Mouse (Mus musculus) lung, postnatal 36 days (tissue): ENCODE results near the gene Nav2.

Source experiments
- DNase-seq: peaks from one replicate; pipeline ENCODE4 v3.0.0; 2022; ENCODE audit warnings: mixed read lengths

The Nav2 gene

GRCm38 (mm10) chr7:49371972-49372371, 463.5 kb downstream of the Nav2 start:
- DNase-seq = no peak

DNA sequence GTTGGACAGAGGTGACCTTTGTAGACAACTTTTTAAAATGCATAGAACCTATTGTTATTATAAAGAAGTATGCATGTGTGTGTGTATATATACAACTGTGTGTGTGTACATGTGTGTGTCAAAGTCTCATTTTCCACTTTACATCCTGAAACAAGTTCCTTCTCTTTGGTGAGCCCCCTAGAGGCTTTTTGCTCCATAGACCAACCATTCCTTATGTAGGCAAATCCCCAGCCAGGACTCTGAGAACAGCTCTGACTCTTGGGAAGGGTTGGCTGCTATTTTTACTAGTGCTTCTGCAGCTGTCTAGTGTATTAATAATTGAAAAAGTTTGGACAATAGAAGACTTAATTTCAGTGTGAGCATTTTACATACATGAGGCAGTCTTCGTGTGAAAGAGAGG, 464.7 kb downstream of the Nav2 start:
- no peak for DNase-seq

DNA sequence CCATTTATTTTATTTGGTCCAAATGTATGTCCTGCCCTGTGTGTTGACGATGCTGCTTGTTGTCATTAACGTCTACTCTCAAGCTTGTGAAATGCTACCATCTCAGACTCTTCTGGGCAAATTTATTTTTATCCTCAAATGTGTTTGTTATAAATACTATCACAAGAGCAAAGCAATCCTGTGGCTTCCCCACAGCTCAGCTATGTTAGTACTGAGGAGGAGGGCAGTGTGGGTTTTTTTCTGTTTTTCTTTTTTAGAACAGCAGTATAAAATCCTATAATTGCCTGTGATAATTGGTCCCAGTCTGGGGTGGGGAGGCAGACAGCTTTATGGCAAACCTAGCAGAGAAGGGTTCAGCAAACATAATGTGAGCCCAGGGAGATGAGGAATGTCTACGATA, 465.1 kb downstream of the Nav2 start:
- no peak for DNase-seq

DNA sequence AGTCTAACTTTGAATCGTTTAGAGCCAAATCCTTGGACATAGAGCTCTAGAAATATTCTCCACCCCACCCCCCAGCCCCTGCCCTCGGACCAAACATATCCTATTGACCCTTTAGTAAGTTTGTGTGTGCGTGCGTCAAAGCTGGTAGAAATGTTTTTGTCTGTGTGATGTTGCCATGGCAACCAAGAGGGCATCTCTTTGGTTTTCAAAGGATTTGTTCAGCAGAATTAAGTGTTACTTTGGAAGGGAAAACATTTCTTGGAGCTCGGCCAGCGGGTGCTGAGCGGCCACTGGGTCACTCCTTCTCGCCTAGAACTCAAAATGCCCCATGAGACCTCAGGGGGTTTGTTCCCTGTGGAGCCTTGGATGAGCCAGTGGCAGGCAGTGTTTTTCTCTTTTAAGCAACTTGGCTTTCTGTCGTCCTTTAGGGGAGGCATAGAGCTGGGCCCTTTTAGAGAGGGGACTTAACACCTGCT, 467.0 kb downstream of the Nav2 start:
- DNase-seq = peak; percentile 87

- no peak for DNase-seq
Measured at GRCm38 (mm10) chr7:49378608-49379007, 470.1 kb downstream of the Nav2 start.

GRCm38 (mm10) chr7:49380940-49381339, 472.4 kb downstream of the Nav2 start:
- DNase-seq = no peak

DNA sequence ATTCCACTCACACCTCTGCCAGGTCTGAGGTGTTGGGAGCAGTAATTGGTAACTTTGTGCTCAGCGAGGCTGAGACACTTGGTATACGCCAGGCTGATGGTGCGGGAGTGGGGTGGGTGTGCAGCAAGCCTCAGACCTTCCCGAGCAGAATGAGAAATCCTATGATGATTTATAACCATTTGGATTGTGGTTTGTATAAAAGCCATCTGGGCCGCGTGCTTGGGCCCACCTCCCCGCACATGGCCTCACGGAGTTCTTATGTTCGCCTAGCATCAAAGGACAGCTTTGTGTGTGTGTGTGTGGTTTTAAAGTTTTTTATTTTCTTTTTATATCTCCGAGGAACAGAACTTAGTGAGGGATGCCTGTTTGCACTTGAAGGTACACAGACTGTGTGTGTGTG, 474.4 kb downstream of the Nav2 start:
- no peak for DNase-seq

DNA sequence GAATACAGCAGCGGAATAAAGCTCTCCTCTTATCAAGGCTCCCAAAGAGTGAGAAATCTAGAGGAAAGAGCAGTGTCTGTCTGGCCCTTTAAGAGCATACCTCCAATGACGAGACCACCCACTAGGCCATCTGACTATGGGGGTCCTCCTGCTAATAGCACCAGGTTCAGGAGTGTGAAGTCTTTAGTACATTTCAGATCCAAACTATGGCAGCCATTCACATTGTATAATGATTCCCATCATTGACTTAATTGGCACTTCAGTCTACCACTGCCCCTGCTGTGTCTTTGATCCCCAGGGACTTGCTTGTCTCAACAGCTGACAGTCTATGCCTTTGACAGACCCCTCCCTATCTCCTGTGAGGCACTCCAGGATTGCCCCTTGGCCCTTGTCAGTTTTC, 479.6 kb downstream of the Nav2 start:
- no peak for DNase-seq

DNA sequence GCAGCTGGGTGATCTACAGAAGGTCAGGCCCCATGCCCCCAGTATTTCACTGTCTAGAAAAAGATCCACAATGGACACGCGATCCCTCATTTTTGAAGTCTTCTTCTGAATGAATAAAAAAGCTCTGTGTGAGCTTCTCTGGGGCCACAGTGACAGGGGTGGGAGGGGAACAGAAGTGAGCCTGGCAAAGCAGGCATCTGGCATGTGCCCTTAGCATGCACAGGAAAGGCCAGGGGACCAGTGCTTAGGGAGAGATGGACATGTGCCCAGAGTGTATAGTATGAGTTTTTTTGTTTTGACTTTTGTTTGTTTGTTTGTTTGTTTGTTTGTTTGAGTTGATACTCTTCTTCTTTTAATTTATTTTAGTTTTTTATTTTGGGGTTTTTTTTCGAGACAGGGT, 481.8 kb downstream of the Nav2 start:
- no peak for DNase-seq

GRCm38 (mm10) chr7:49390829-49391228, 482.3 kb downstream of the Nav2 start:
- no peak for DNase-seq

GRCm38 (mm10) chr7:49392180-49392579, 483.7 kb downstream of the Nav2 start:
- no peak for DNase-seq

- DNase-seq = peak; percentile 66
Measured at GRCm38 (mm10) chr7:49392834-49393233, 484.3 kb downstream of the Nav2 start.

GRCm38 (mm10) chr7:49393857-49394256, 485.3 kb downstream of the Nav2 start:
- DNase-seq = no peak

GRCm38 (mm10) chr7:49396202-49396601, 487.7 kb downstream of the Nav2 start:
- DNase-seq = no peak

- DNase-seq = peak; percentile 74
Measured at GRCm38 (mm10) chr7:49397441-49398003, 489.0 kb downstream of the Nav2 start.

DNA sequence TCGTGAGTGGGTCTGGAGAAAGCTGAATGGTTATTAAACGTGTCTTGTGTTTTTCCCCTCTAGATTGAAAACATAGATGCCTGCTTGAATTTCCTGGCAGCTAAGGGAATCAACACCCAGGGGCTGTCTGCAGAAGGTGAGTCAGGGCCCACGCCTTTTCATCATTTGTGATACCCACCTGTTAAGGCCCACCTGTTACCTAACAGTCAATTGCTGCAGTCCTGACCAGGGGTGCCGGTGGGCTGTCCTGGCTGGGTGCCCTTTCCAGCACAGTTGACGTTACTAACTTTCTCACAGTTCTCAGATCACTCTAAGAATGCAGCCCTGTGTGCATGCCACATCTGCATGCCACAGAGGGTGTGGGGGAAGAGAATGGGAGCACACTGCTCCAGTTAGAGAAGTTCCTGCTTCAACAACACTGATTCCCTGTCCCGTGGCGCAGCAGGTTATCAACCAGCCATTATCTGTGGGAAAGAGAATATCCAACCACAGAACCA, 489.6 kb downstream of the Nav2 start:
- no peak for DNase-seq

- DNase-seq = peak; percentile 87
Measured at GRCm38 (mm10) chr7:49399314-49399713, 490.8 kb downstream of the Nav2 start.

GRCm38 (mm10) chr7:49400463-49400862, 491.9 kb downstream of the Nav2 start:
- DNase-seq = peak; percentile 45

DNA sequence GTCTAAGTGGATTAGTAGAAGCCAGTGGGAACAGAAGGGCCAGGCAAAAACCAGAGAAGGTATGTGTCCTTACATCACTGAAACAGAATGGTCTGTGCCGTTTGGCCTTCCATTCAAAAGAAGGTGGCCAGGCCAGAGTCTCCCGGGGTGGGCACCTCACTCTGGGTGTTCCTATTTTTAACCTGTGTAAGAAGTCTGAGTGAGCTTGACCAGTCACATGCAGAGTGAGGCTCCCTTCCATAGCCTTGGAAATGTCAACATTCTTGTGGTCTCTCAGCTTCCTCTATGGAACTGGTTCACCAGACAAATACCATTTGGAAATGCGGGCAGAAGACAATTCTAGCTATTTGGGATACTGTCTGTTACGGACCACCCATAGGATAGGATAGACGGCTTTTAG, 494.0 kb downstream of the Nav2 start:
- peak; percentile 56 for DNase-seq

- DNase-seq = no peak
Measured at GRCm38 (mm10) chr7:49407688-49408087, 499.2 kb downstream of the Nav2 start.

DNA sequence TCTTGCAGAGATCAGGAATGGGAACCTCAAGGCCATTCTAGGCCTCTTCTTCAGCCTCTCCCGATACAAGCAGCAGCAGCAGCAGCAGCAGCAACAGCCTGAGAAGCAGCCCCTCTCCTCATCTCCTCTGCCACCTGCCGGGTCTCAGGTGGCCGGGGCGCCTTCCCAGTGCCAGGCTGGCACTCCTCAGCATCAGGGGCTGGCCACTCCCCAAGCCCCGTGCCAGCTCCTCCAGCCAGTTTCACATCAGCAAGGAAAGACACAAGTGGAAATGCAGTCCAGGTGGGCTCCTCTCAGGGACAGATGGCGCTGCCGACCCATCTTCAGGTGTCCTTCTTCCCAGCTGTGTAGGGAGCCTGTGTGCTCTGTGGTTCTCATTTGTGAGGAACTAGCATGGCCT, 500.1 kb downstream of the Nav2 start:
- DNase-seq = no peak

GRCm38 (mm10) chr7:49409265-49409664, 500.7 kb downstream of the Nav2 start:
- no peak for DNase-seq

- DNase-seq = no peak
Measured at GRCm38 (mm10) chr7:49410188-49410587, 501.7 kb downstream of the Nav2 start.

DNA sequence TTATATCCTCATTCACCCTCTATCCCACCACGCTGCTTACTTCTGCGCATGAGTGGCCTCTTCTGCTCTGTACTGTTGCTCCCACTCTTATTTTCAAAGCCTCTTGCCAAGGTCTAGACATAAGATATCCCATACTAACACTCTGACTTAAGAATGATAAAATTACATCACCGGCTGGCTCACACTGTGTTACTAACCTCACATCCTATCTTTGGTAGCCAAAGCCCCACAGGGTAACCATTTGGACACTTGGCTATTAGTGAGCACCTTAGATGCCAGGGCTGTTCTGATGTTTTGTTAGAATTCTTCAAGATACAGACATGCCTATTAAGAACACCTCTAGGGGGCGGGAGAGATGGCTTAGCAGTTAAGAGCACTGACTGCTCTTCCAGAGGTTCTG, 502.4 kb downstream of the Nav2 start:
- no peak for DNase-seq

GRCm38 (mm10) chr7:49411803-49412202, 503.3 kb downstream of the Nav2 start:
- DNase-seq = no peak
